Mouse (Mus musculus) left cerebral cortex, adult 2 months (tissue): ENCODE data around the gene Zbtb21. TPM values are rescaled to one million over a fixed set of nuclear protein-coding genes. Genes with fewer than 3 reads are reported as not detected.

ENCODE experiments used
- DNase-seq, 2 experiments: peaks; one replicate each; pipeline ENCODE4 v3.0.0; 2021 to 2022; ENCODE audit warnings: low spot score in 2 of 2, mixed read lengths in 1 of 2; ENCODE audit errors: extremely low spot score in 1 of 2
- H3K27ac ChIP-seq: fragments of 200-600 bp; 2 replicates; pipeline ENCODE4 v1.8.1; 2022
- H3K4me3 ChIP-seq: fragments of 200-600 bp; 2 replicates; pipeline ENCODE4 v1.8.1; 2022
- CTCF ChIP-seq: fragments of 200-600 bp; IDR thresholded peaks from 2 replicates; pipeline ENCODE4 v1.8.1; 2022; ENCODE audit warnings: antibody characterized with exemption, mild to moderate bottlenecking, moderate library complexity
- intact Hi-C: fragments of 180-260 bp; cut with DNase I; formaldehyde crosslinking; loops from one replicate; pipeline ENCODE4 v1.15.1; 2025
- total RNA-seq, 2 experiments: library from RNA; stranded (reverse); gene quantifications; 2 replicates each; pipeline ENCODE4 v1.2.3; 2021

Gene Zbtb21
- total RNA-seq, 2 experiments from 2014 or later = 30.8 to 31.5 TPM

- Histone ChIP-seq H3K27ac (no peak overlapping the region), H3K4me3 (no peak overlapping the region)
- no peak for TF ChIP-seq CTCF
- intact Hi-C loops = no loop called here
- no peak for DNase-seq
These were observed 21.9 kb downstream of the Zbtb21 start for GRCm38 (mm10) chr16:97940471-97940973.

DNA sequence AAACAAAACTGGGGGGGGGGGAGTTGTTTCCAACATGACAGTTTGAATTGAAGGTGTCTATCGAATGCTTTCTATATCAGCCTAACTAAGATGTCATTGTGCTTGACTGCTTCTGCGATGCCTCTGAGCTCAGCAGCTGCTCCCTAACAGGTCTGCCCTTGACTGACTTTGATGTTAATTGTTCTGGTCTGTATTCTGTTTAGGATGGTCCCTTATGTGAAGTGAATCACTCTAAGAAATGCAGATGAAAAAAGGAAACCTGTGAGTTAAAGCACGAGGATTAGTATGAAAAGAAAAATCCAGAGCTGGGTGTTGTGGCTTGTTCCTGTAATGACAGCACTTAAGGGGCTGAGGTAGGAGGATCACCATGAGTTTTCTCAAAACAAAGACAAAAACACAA, 26.6 kb downstream of the Zbtb21 start:
- H3K27ac ChIP-seq = no peak overlapping the region
- no peak overlapping the region for H3K4me3 ChIP-seq
- no peak for DNase-seq
- intact Hi-C loops = no loop called here
- no peak for TF ChIP-seq CTCF

DNA sequence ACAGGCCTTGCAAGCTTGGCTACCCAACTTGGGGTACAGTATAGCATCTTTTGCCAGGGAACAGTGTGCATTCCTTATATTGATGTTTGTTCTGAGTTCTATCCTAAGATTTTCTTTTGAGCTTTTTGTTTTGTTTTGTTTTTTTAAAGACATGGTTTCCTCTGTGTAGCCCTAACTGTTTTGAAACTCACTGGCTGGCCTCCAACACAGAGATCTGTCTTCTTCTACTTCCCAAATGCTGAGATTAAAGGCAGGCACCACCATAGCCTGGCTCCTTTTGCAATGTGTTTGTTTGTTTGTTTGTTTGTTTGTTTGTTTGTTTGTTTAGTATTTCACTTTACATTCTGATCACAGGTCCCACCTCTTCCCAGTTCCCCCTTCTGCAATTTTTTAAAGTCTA, 32.2 kb downstream of the Zbtb21 start:
- no peak for TF ChIP-seq CTCF
- no peak overlapping the region for H3K4me3 ChIP-seq
- no peak for DNase-seq
- H3K27ac ChIP-seq = no peak overlapping the region
- intact Hi-C loops = no loop called here

DNA sequence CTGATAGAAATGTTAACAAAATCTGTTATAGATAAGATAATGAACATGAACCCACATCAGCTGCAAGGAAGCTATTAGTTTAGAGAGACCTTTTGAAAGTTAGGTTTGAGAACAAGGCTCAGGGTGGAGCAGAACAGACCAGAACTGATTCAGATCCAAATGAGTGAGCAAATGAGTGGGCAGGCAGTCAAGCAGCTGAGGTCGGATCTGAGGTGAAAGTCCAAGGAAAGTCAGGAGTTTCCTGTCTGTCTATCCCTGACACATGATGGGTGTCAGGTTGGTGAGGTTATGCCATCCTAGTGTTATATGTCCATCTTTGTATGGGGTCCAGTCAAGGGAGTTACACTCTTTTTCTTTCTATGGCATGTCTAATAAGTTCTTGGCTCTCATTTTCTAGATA, 32.9 kb downstream of the Zbtb21 start:
- no peak for DNase-seq
- Histone ChIP-seq H3K4me3 (no peak overlapping the region), H3K27ac (no peak overlapping the region)
- no peak for TF ChIP-seq CTCF
- intact Hi-C loops = no loop called here

- intact Hi-C loops = no loop called here
- no peak overlapping the region for H3K27ac ChIP-seq
- no peak for TF ChIP-seq CTCF
- no peak overlapping the region for H3K4me3 ChIP-seq
- DNase-seq = no peak
These were observed 35.0 kb downstream of the Zbtb21 start for GRCm38 (mm10) chr16:97927331-97927938.

DNA sequence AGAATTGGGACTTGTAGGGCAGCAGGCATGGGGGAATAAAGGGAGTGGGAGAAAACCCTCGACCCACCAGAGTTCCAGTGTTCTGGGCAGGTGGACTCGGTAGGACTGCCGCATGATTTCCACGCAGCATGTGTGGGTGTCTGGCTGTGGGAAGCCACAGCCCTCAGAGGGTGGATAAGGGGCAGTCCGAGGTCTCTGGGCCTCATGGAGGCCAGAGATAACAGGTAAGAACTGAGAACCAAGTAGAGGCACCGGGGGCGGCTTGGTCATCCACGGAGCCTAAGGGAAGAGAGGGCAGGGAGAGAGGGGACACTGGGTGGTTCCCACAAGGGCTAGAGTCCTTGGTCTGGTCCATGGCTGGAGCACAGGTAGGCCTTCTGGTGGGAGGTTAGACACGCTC, 36.0 kb downstream of the Zbtb21 start:
- no peak for DNase-seq
- Histone ChIP-seq H3K4me3 (no peak overlapping the region), H3K27ac (no peak overlapping the region)
- no peak for TF ChIP-seq CTCF
- intact Hi-C loops = no loop called here

DNA sequence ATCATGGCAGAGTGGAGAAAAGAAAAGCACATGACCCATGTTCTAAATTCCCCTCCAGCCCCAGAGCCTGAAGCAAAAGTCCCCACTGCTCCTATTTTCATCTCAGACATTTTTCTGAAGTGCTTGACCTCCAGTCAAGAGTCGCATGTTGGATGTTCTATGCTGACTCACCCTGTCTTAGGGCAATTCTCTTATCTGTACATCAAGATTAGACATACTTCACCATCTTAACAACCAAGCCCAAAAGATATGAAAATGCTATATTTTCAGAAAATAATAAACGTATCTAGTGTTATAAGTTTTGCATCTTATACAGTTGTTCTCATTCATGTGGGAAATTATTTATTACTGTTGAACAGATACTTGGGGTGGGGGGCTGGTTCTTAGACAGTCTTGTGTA, 36.7 kb downstream of the Zbtb21 start:
- TF ChIP-seq CTCF = no peak
- Histone ChIP-seq H3K4me3 (no peak overlapping the region), H3K27ac (no peak overlapping the region)
- no peak for DNase-seq
- intact Hi-C loops = no loop called here

- TF ChIP-seq CTCF = no peak
- H3K27ac ChIP-seq = no peak overlapping the region
- intact Hi-C loops = loop anchor here (2.0 kb wide), 1 partner anchor 73 kb away; the partner anchor contains the start of gene Prdm15
- DNase-seq = no peak
- no peak overlapping the region for H3K4me3 ChIP-seq
These were observed 38.7 kb downstream of the Zbtb21 start for GRCm38 (mm10) chr16:97923700-97924099.

- intact Hi-C loops = loop anchor here (1.0 to 2.0 kb wide), 2 partner anchors 40 to 72 kb away; partner anchors contain the start of genes C2cd2, Prdm15 and Zbtb21
- TF ChIP-seq CTCF = no peak; the same call in 1 of the 2 replicates
- no peak for DNase-seq
- peak overlapping the region; percentile 83 for H3K4me3 ChIP-seq
- H3K27ac ChIP-seq = peak overlapping the region; percentile 76
These were observed 39.7 kb downstream of the Zbtb21 start for GRCm38 (mm10) chr16:97922779-97923126.

DNA sequence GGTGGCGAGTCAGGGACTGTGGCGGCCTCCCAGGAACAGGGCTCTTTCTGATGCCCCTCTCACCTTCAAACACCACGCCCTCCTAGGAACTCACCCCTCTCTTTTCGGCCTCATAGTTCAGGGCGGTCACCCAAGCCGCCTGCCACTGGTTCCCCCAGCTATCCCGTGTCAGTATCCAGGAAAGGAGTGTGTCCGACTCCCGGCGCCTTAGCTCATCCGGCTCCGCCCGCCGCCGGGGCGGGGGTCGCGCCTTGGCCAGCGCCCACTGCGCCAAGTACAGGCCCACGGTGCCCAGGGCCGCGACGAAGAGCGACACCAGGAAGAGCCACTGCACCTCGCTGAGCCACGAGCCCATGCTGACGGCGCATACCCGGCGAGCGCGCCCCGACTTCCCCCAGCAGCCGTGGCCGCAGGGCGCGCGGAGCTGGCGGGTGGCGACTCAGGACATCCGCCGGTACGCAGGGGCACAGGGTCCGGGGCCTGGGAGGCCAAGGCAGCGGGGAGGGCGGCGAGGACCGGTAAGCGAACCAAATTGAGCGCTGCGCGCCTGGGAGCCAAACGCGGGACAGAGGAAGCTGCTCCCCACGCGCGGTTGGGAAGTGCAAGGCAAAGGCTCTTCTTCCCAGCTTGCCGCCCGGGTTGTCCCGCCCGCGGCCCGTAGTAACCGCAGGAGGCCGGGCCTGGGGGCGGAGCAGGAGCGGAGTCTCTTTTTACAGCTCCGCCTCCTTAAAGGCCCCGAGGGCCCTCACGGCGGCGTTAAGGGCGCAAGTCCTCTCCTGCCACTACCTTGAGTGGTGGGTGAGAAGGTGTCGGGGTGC, 40.3 kb downstream of the Zbtb21 start:
- peak overlapping the region; percentile 83 for H3K4me3 ChIP-seq
- intact Hi-C loops = loop anchor here (1.0 to 2.0 kb wide), 2 partner anchors 40 to 71 kb away; partner anchors contain the start of genes C2cd2, Prdm15 and Zbtb21
- DNase-seq = peak; percentile 86 to 90
- peak overlapping the region; percentile 76 for H3K27ac ChIP-seq
- no peak; the same call in none of the 2 replicates for TF ChIP-seq CTCF

GRCm38 (mm10) chr16:97920621-97921020, 41.8 kb downstream of the Zbtb21 start:
- no peak for DNase-seq
- no peak for TF ChIP-seq CTCF
- intact Hi-C loops = no loop called here
- H3K4me3 ChIP-seq = no peak overlapping the region
- H3K27ac ChIP-seq = no peak overlapping the region

- intact Hi-C loops = no loop called here
- TF ChIP-seq CTCF = no peak
- H3K4me3 ChIP-seq = no peak overlapping the region
- no peak for DNase-seq
- H3K27ac ChIP-seq = no peak overlapping the region
These were observed 42.6 kb downstream of the Zbtb21 start for GRCm38 (mm10) chr16:97919793-97920192.
